Mouse (Mus musculus) hindbrain, embryonic 16.5 days (tissue): ENCODE measurements at regions not wholly inside any gene's neighbourhood (a gene's known extent, or its start where the extent isn't known, plus 50 kb on each side); places are given as distances from the start of the nearest gene placed in this dataset.

Experiments
- ATAC-seq: fragments of 200-750 bp; cut with Nextera tagmentation; 2 replicates; pipeline ENCODE4 v1.8.0; 2017; ENCODE audit warnings: moderate TSS enrichment, moderate library complexity
- H3K27ac ChIP-seq: fragments of 300-500 bp; sonication (generic); 2 replicates; pipeline ENCODE4 v1.5.1; 2014; ENCODE audit warnings: low read depth, mild to moderate bottlenecking, control low read depth, low read length, moderate library complexity
- H3K27me3 ChIP-seq: fragments of 300-500 bp; sonication (generic); replicated peaks from 2 replicates; pipeline ENCODE4 v1.6.1; 2014; ENCODE audit warnings: low read length; ENCODE audit not compliant: control insufficient read depth, insufficient read depth
- H3K36me3 ChIP-seq: fragments of 300-500 bp; sonication (generic); 2 replicates; pipeline ENCODE4 v1.6.1; 2014; ENCODE audit warnings: mild to moderate bottlenecking, low read length, moderate library complexity, mixed read lengths; ENCODE audit not compliant: control insufficient read depth, insufficient read depth
- H3K4me1 ChIP-seq: fragments of 300-500 bp; sonication (generic); 2 replicates; pipeline ENCODE4 v1.6.1; 2014; ENCODE audit warnings: low read depth, low read length; ENCODE audit not compliant: control insufficient read depth, insufficient read depth
- H3K4me2 ChIP-seq: fragments of 300-500 bp; sonication (generic); 2 replicates; pipeline ENCODE4 v1.6.1; 2014; ENCODE audit warnings: mild to moderate bottlenecking, low read length, control low read depth, moderate library complexity
- H3K4me3 ChIP-seq: fragments of 300-500 bp; sonication (generic); 2 replicates; pipeline ENCODE4 v1.5.1; 2014; ENCODE audit warnings: mild to moderate bottlenecking, low read length, control low read depth, moderate library complexity
- H3K9ac ChIP-seq: fragments of 300-500 bp; sonication (generic); 2 replicates; pipeline ENCODE4 v1.6.1; 2014; ENCODE audit warnings: low read depth, mild to moderate bottlenecking, control low read depth, low read length, moderate library complexity
- H3K9me3 ChIP-seq: fragments of 300-500 bp; sonication (generic); 2 replicates; pipeline ENCODE4 v1.6.1; 2014; ENCODE audit warnings: mild to moderate bottlenecking, low read length, moderate library complexity; ENCODE audit not compliant: control insufficient read depth
- WGBS: fragments of 180-500 bp; shearing (Covaris S2); extraction: QIAGEN DNeasy Blood & Tissue Kit; methylation state at CpG from one replicate; pipeline ENCODE4 v1.1.7; 2014; 5-methylcytosine and 5-hydroxymethylcytosine counted together

DNA sequence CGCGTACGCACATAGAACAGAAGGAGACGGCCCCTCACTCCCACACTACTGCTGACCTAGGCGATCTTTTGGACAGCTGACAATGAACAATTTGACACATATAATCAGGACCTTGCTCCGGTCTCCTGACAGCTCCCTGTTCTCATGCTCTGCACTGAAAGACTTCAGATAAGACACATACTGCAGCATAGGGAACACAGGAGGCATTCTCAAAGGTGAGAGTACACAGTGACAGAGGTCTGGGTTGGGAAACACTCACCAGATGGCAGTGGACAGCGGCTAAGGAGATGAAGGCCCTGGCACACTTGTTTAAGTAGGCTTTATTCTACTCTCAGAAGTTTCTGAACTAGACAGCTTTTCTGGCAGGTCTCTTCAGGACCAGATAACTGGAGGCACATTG is 156.9 kb downstream of the Kctd12 start:
- Histone ChIP-seq H3K9ac (no peak overlapping the region), H3K27me3 (no peaks in the 10 kb centered on the region), H3K4me2 (no peak overlapping the region), H3K27ac (no peak overlapping the region), H3K4me1 (no peaks in the 10 kb centered on the region), H3K4me3 (no peak overlapping the region), H3K36me3 (no peaks in the 10 kb centered on the region), H3K9me3 (no peaks in the 10 kb centered on the region)
- 86% methylated on average over 7 of the region's 7 CpGs for WGBS
- ATAC-seq = no peak

DNA sequence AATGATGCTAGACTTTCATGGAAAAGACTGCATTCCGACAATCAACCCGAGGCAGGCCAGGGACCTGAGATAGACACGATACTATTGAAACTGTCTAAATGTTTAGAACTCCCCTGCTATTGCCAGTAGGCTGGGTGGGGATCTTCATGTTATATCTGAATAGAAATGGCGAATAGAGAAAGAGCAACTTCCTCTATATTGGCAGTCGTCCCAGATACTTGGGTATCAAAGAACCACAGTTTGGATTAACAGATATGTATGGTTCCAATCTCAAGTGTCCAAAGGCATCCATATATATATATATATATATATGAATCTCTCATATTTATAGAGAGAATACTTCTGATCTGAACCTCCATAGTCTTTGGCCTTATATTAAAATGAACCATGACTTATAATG is 161.8 kb downstream of the Kctd12 start:
- Histone ChIP-seq H3K4me2 (no peak overlapping the region), H3K9me3 (no peaks in the 10 kb centered on the region), H3K36me3 (no peaks in the 10 kb centered on the region), H3K4me1 (no peaks in the 10 kb centered on the region), H3K4me3 (no peak overlapping the region), H3K27ac (no peak overlapping the region), H3K27me3 (no peaks in the 10 kb centered on the region), H3K9ac (no peak overlapping the region)
- no peak for ATAC-seq
- WGBS = 89% methylated on average over 5 of the region's 5 CpGs

- no peak overlapping the region for H3K4me3 ChIP-seq
- H3K4me2 ChIP-seq = no peak overlapping the region
- no peaks in the 10 kb centered on the region for H3K4me1 ChIP-seq
- H3K9ac ChIP-seq = no peak overlapping the region
- H3K36me3 ChIP-seq = no peaks in the 10 kb centered on the region
- H3K9me3 ChIP-seq = no peaks in the 10 kb centered on the region
- 65% methylated on average over 5 of the region's 5 CpGs for WGBS
- no peak for ATAC-seq
- no peak overlapping the region for H3K27ac ChIP-seq
- H3K27me3 ChIP-seq = no peaks in the 10 kb centered on the region
Measured at GRCm38 (mm10) chr14:102811678-102812081, 170.8 kb downstream of the Kctd12 start.

DNA sequence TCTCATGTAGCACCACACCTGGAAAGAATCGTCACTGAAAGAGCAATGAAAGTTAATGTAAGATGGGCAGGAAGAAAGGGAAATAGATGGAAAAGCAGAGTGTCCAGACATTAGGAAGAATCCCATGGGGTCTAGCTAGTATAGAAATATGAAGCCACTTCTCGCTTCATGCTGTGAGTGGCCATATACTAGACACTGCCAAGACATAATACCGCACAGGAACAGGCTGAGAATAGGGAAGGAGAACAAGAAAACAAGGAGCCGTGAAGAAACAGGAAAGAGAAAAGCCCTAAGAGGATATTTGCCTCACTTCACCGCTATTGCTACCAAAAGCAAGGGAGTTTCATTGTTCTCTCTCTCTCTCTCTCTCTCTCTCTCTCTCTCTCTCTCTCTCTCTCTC is 171.4 kb downstream of the Kctd12 start:
- WGBS = 73% methylated on average over 5 of the region's 5 CpGs
- Histone ChIP-seq H3K9me3 (no peaks in the 10 kb centered on the region), H3K27ac (no peak overlapping the region), H3K9ac (no peak overlapping the region), H3K27me3 (no peaks in the 10 kb centered on the region), H3K36me3 (no peaks in the 10 kb centered on the region), H3K4me3 (no peak overlapping the region), H3K4me1 (no peaks in the 10 kb centered on the region), H3K4me2 (no peak overlapping the region)
- no peak for ATAC-seq

DNA sequence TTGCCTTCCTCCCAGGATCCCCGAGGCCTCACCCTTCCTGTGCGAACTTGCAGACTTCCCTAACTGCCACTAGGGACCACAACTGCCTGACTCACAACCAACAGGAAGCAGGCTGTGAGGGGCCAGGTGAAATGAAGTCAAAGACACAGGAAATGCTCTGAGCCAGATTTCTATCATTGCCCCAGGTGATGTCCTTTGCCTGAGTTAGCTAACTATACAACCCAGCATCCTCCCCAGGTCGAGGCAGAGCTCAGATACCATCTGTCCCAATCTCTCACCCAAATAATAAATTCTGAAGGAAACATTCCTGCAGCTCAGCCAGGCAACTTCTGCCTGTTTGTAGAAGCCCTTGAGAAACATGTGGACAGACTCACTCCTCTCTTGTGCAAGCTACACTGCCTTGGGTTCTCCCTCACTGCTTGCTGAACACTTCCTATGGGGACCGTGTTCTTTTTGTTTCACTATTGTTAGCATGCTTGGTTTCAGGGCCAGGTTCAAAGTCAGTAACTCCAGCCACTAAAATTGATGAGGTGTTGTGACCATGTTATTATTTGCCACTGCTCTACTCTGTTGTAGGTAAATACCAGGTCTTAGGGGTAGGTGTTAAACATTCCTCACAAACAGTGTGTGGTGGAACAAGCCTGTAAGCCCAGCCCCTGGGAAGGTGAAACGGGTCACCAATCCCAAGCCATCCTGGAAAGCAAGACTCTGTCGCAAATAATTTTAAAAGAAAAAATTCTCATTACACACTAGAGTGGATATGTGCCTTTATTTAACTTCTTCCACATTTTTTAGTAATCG is 172.1 kb downstream of the Kctd12 start:
- Histone ChIP-seq H3K9ac (no peak overlapping the region), H3K4me1 (no peaks in the 10 kb centered on the region), H3K4me2 (no peak overlapping the region), H3K27ac (no peak overlapping the region), H3K4me3 (no peak overlapping the region), H3K9me3 (no peaks in the 10 kb centered on the region), H3K36me3 (no peaks in the 10 kb centered on the region), H3K27me3 (no peaks in the 10 kb centered on the region)
- ATAC-seq = no peak
- WGBS = 75% methylated on average over 7 of the region's 7 CpGs

- no peak overlapping the region for H3K4me2 ChIP-seq
- H3K4me1 ChIP-seq = no peaks in the 10 kb centered on the region
- H3K27me3 ChIP-seq = no peaks in the 10 kb centered on the region
- H3K9me3 ChIP-seq = no peaks in the 10 kb centered on the region; the same call in 1 of the 2 replicates
- no peak for ATAC-seq
- no peak overlapping the region for H3K4me3 ChIP-seq
- WGBS = 77% methylated on average over 21 of the region's 21 CpGs
- H3K9ac ChIP-seq = no peak overlapping the region
- no peak overlapping the region for H3K27ac ChIP-seq
- no peaks in the 10 kb centered on the region for H3K36me3 ChIP-seq
Measured at GRCm38 (mm10) chr14:102805936-102806923, 176.2 kb downstream of the Kctd12 start.

- 77% methylated on average over 2 of the region's 2 CpGs for WGBS
- Histone ChIP-seq H3K4me1 (no peaks in the 10 kb centered on the region), H3K27ac (no peak overlapping the region), H3K4me2 (no peak overlapping the region), H3K9me3 (no peaks in the 10 kb centered on the region), H3K27me3 (no peaks in the 10 kb centered on the region), H3K4me3 (no peak overlapping the region), H3K9ac (no peak overlapping the region), H3K36me3 (no peaks in the 10 kb centered on the region)
- no peak for ATAC-seq
Measured at GRCm38 (mm10) chr14:102795676-102796075, 186.8 kb downstream of the Kctd12 start.

DNA sequence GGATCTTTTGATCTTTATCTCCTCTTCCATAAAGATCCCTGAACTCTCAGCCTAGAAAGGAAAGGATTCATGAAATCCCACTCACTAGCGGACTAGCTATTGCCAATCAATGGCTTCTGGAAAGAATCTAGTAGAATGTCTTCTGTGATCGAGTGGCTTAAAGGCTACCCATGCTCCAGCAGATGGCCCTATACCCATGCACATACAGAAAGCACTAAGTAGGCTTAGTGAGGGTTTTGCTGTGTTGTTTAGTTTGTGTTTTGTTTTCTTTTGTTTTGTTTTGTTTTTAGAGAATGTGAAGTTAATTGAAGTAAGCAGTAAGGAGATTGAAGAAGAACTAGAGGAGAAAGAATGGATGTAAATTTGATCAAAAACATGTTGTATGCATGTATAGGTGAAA is 187.5 kb downstream of the Kctd12 start:
- H3K27ac ChIP-seq = no peak overlapping the region
- no peaks in the 10 kb centered on the region for H3K9me3 ChIP-seq
- ATAC-seq = no peak
- no peak overlapping the region for H3K4me2 ChIP-seq
- no peaks in the 10 kb centered on the region for H3K36me3 ChIP-seq
- no peaks in the 10 kb centered on the region for H3K27me3 ChIP-seq
- H3K4me3 ChIP-seq = no peak overlapping the region
- H3K9ac ChIP-seq = no peak overlapping the region
- WGBS = 90% methylated on average over 2 of the region's 2 CpGs
- H3K4me1 ChIP-seq = no peaks in the 10 kb centered on the region

- Histone ChIP-seq H3K27ac (no peak overlapping the region), H3K9ac (no peak overlapping the region), H3K27me3 (no peaks in the 10 kb centered on the region), H3K4me2 (no peak overlapping the region), H3K4me1 (no peaks in the 10 kb centered on the region), H3K4me3 (no peak overlapping the region), H3K36me3 (no peaks in the 10 kb centered on the region), H3K9me3 (no peaks in the 10 kb centered on the region)
- WGBS = 86% methylated on average over 7 of the region's 7 CpGs
- ATAC-seq = no peak
Measured at GRCm38 (mm10) chr14:102793753-102794152, 188.7 kb downstream of the Kctd12 start.
